Comparison of ENCODE assay signal across 7 mouse cellular contexts in the genomic region with DNA sequence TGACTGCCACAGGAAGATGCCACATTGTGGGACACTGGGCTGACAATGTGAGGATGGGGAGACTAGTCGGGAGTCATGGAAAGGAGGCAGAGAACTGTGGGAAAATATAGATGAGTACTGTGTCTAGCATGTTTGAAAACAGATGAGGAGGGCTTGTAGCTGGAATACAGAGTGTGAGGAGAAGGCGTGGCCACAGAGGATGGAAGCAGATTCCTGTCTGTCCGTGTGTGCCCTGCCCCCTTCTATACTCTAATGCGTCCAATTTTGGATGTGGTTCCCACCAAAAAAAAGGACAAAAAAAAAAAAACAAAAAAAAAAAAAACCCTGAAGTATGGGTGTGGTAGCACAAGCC. TPM values are rescaled to one million over a fixed set of nuclear protein-coding genes. Genes with fewer than 3 reads are reported as not detected.
DNase-seq lines count a peak whose midpoint lies in the region; ATAC-seq lines count a peak whose summit lies in the region.

No protein-coding gene starts in this region.

- H3K4me1 ChIP-seq in neural tube, embryonic 11.5 days (ENCODE audit: control insufficient read depth, insufficient read depth, low read length), result peaks cover 9% of the 10 kb centered on the region
- H3K4me1 ChIP-seq in forebrain, embryonic 12.5 days, result peaks cover 23% of the 10 kb centered on the region
- peaks cover 50% of the 10 kb centered on the region for H3K4me1 ChIP-seq in liver, embryonic 11.5 days (replicated peaks; ENCODE audit: control insufficient read depth, insufficient read depth, low read length)

- H3K4me3 ChIP-seq in neural tube, embryonic 11.5 days (ENCODE audit: low read depth, low read length), result 0 out of 2 replicates have a peak overlapping the region, but pooled peaks have one; percentile 4
- H3K4me3 ChIP-seq in forebrain, embryonic 12.5 days (replicated peaks), result peak overlapping the region; percentile 37
- H3K4me3 ChIP-seq in liver, embryonic 11.5 days (ENCODE audit: low read depth, low read length), result peak overlapping the region; percentile 48

- DNase-seq in neural tube, embryonic 11.5 days (ENCODE audit: low spot score), result no peak
- DNase-seq in neural tube, embryonic 10.5 days (ENCODE audit: extremely low spot score, low spot score), result no peak
- DNase-seq in liver, embryonic 11.5 days (ENCODE audit: low spot score), result no peak
- no peak for DNase-seq in thymus, adult 18-20 months
- no peak for DNase-seq in layer of hippocampus, adult 9-10 months (ENCODE audit: low spot score)

- H3K27me3 ChIP-seq in neural tube, embryonic 11.5 days (ENCODE audit: control insufficient read depth, insufficient read depth, low read length), result no peaks in the 10 kb centered on the region
- H3K27me3 ChIP-seq in forebrain, embryonic 12.5 days, result peaks cover 20% of the 10 kb centered on the region
- no peaks in the 10 kb centered on the region for H3K27me3 ChIP-seq in liver, embryonic 11.5 days (replicated peaks; ENCODE audit: control insufficient read depth, insufficient read depth, low read length)

- no peaks in the 10 kb centered on the region for H3K36me3 ChIP-seq in neural tube, embryonic 11.5 days (ENCODE audit: control insufficient read depth, insufficient read depth, low read length)
- H3K36me3 ChIP-seq in forebrain, embryonic 12.5 days (replicated peaks), result no peaks in the 10 kb centered on the region
- H3K36me3 ChIP-seq in liver, embryonic 11.5 days (ENCODE audit: control insufficient read depth, insufficient read depth, low read length), result no peaks in the 10 kb centered on the region

- no peak for ATAC-seq in neural tube, embryonic 11.5 days (ENCODE audit: insufficient read depth, low FRiP score, low TSS enrichment)
- ATAC-seq in forebrain, embryonic 12.5 days (ENCODE audit: low FRiP score), result no peak; the same call in none of the 2 replicates
- peak; percentile 4; the same call in 1 of the 2 replicates for ATAC-seq in liver, embryonic 11.5 days (replicated peaks; ENCODE audit: low FRiP score)
- ATAC-seq in granulocyte monocyte progenitor cell, adult 5-6 weeks (replicated peaks; ENCODE audit: poor library complexity, severe bottlenecking), result no peak

- 67% methylated on average over 4 of the region's 4 CpGs for WGBS in neural tube, embryonic 11.5 days
- 48% methylated on average over 4 of the region's 4 CpGs for WGBS in forebrain, embryonic 12.5 days
- 48% methylated on average over 4 of the region's 4 CpGs for WGBS in liver, embryonic 11.5 days

- no peaks in the 10 kb centered on the region for H3K9me3 ChIP-seq in neural tube, embryonic 11.5 days (ENCODE audit: control insufficient read depth, low read length)
- no peaks in the 10 kb centered on the region for H3K9me3 ChIP-seq in forebrain, embryonic 12.5 days
- no peaks in the 10 kb centered on the region for H3K9me3 ChIP-seq in liver, embryonic 11.5 days (ENCODE audit: control insufficient read depth, low read length)

- no peak overlapping the region for H3K9ac ChIP-seq in neural tube, embryonic 11.5 days (ENCODE audit: low read length)
- H3K9ac ChIP-seq in forebrain, embryonic 12.5 days, result peak overlapping the region; percentile 48
- H3K9ac ChIP-seq in liver, embryonic 11.5 days (ENCODE audit: low read depth, low read length), result 0 out of 2 replicates have a peak overlapping the region, but pooled peaks have one; percentile 37

- no peak overlapping the region for H3K27ac ChIP-seq in neural tube, embryonic 11.5 days (ENCODE audit: low read depth, low read length)
- H3K27ac ChIP-seq in forebrain, embryonic 12.5 days, result peak overlapping the region; percentile 56; the same call in 1 of the 2 replicates
- peak overlapping the region; percentile 69 for H3K27ac ChIP-seq in liver, embryonic 11.5 days (ENCODE audit: low read depth, low read length)

- peak overlapping the region; percentile 50 for H3K4me2 ChIP-seq in neural tube, embryonic 11.5 days (ENCODE audit: low read depth)
- peak overlapping the region; percentile 72 for H3K4me2 ChIP-seq in forebrain, embryonic 12.5 days
- peak overlapping the region; percentile 87 for H3K4me2 ChIP-seq in liver, embryonic 11.5 days

RNA-seq across cellular contexts. Expression of a gene that starts 13.4 kb away (rescaled TPM):
- polyA plus RNA-seq in neural tube, embryonic 11.5 days (2014; fragmentation: Nextera tagmentation; extraction: Ambion mirVana), result 4.1 and 5.2 TPM in 2 replicates
- 4.2 and 5.1 TPM in 2 replicates for polyA plus RNA-seq in forebrain, embryonic 12.5 days (2016; fragmentation: Nextera tagmentation; extraction: Ambion mirVana)
- 9.3 and 10.9 TPM in 2 replicates for polyA plus RNA-seq in liver, embryonic 11.5 days (2014; fragmentation: Nextera tagmentation; extraction: Ambion mirVana)
- 9.7 and 13.0 TPM in 2 replicates for total RNA-seq in granulocyte monocyte progenitor cell, adult 5-6 weeks (2014; fragmentation: Nextera tagmentation)
- total RNA-seq in granulocyte monocyte progenitor cell, adult 5-6 weeks (2017), result 3.4 and 4.0 TPM in 2 replicates
